Mouse (Mus musculus): ENCODE results near the gene Ccdc175.

DNA sequence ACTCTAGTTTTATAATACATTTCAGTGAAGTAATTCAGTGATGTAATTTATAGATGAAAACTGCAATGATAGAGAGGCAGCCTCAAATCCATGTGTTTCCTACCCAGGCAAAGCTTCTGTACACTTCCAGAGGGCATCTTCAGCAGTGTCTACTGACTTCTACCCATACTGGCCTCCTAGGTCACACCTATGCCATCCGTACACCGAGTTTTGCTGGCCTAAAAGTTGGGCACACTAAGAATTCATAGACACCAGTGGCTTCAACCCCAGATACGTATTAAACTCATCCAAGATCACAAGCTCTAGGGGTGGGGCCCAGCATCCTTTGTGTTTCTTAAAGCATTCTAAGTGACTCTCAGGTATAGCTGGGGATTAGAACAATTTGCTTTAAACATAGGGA is 49.3 kb upstream of the Ccdc175 start:
- TF ChIP-seq HCFC1 (IDR thresholded peaks at IDR 0.05; ENCODE audit: low read depth, low read length) (no peak), USF2 (conservative IDR thresholded peaks at IDR 0.05; ENCODE audit: low read depth, low read length) (no peak), POLR2A (IDR thresholded peaks at IDR 0.05; ENCODE audit: low read depth, low read length) (no peak), NELFE (IDR thresholded peaks at IDR 0.05; ENCODE audit: low read depth, low read length) (no peak), NRF1 (IDR thresholded peaks at IDR 0.05; ENCODE audit: low read depth, low read length) (no peak), CTCF (conservative IDR thresholded peaks at IDR 0.05 in 1 of 2, IDR thresholded peaks at IDR 0.05 in 1 of 2; ENCODE audit: low read depth in 2 of 2, low read length in 2 of 2) (no peak), MAX (IDR thresholded peaks at IDR 0.05; ENCODE audit: low read length) (no peak), TCF12 (IDR thresholded peaks at IDR 0.05; ENCODE audit: low read depth, low read length) (no peak), JUND (conservative IDR thresholded peaks at IDR 0.05; ENCODE audit: low read depth, low read length) (no peak), POLR2AphosphoS2 (IDR thresholded peaks at IDR 0.05; ENCODE audit: low read depth, low read length) (no peak), EP300 (IDR thresholded peaks at IDR 0.05; ENCODE audit: low read length) (no peak)

Data from CH12.LX (cell line).